Mouse (Mus musculus): ENCODE data around the gene Cd24a. TPM values are rescaled to one million over a fixed set of nuclear protein-coding genes. Genes with fewer than 3 reads are reported as not detected.

The Cd24a gene
- total and polyA plus RNA-seq, 3 experiments: 5.0 to 36.4 (median 19.7) TPM

- peaks cover 4% of the 10 kb centered on the region for H3K4me1 ChIP-seq (ENCODE audit: control insufficient read depth, insufficient read depth, low read length)
- H3K27me3 ChIP-seq (ENCODE audit: control insufficient read depth, insufficient read depth, low read length): no peaks in the 10 kb centered on the region
- intact Hi-C loops (cut with DNase I): loop anchor here (1.0 kb wide), 2 partner anchors 61 to 361 kb away; partner anchors contain the start of genes Qrsl1 and Rtn4ip1
- peaks cover 3% of the 10 kb centered on the region; the same call in 1 of the 2 replicates for H3K36me3 ChIP-seq (ENCODE audit: control insufficient read depth, insufficient read depth, low read length)
- H3K27ac ChIP-seq: peak within 1 kb of the TSS; percentile 93
- peak within 1 kb of the TSS; percentile 97 for H3K9ac ChIP-seq (ENCODE audit: low read depth, low read length)
- 1% methylated on average over 51 of the region's 56 CpGs for WGBS
- TF ChIP-seq EP300 (IDR thresholded peaks at IDR 0.05; ENCODE audit: insufficient read depth, low read depth, low read length): peak; percentile 85; the same call in 1 of the 2 replicates
- peak; percentile 90 for TF ChIP-seq CTCF (IDR thresholded peaks at IDR 0.05)
- peak; percentile 69 for TF ChIP-seq POLR2A (IDR thresholded peaks at IDR 0.05; ENCODE audit: insufficient read depth, low read depth, low read length)
- peak; percentile 97 to 98 for DNase-seq
- H3K4me3 ChIP-seq: peak within 1 kb of the TSS; percentile 75
- H3K79me2 ChIP-seq (replicated peaks; ENCODE audit: control insufficient read depth, insufficient read depth, low read length): no peaks in the 10 kb centered on the region; the same call in 1 of the 2 replicates
Measured at GRCm38 (mm10) chr10:43540442-43541152, 37.5 kb upstream of the Cd24a start, which contains the start of gene 1700021F05Rik. TSS of gene 1700021F05Rik (minus strand) at chr10:43540994.

- Histone ChIP-seq H3K4me1 (ENCODE audit: control insufficient read depth, insufficient read depth, low read length) (peaks cover 4% of the 10 kb centered on the region), H3K27ac (no peak overlapping the region), H3K79me2 (replicated peaks; ENCODE audit: control insufficient read depth, insufficient read depth, low read length) (no peaks in the 10 kb centered on the region; the same call in 1 of the 2 replicates), H3K9ac (ENCODE audit: low read depth, low read length) (no peak overlapping the region), H3K4me3 (peak overlapping the region; percentile 2; the same call in 1 of the 2 replicates), H3K27me3 (ENCODE audit: control insufficient read depth, insufficient read depth, low read length) (no peaks in the 10 kb centered on the region), H3K36me3 (ENCODE audit: control insufficient read depth, insufficient read depth, low read length) (peaks cover 3% of the 10 kb centered on the region; the same call in 1 of the 2 replicates)
- DNase-seq: no peak
- WGBS: 35% methylated on average over 8 of the region's 8 CpGs
- intact Hi-C loops (cut with DNase I): no loop called here
- TF ChIP-seq CTCF (IDR thresholded peaks at IDR 0.05) (peak; percentile 42), POLR2A (IDR thresholded peaks at IDR 0.05; ENCODE audit: insufficient read depth, low read depth, low read length) (no peak)
Measured at GRCm38 (mm10) chr10:43541153-43541544, 36.9 kb upstream of the Cd24a start.

DNA sequence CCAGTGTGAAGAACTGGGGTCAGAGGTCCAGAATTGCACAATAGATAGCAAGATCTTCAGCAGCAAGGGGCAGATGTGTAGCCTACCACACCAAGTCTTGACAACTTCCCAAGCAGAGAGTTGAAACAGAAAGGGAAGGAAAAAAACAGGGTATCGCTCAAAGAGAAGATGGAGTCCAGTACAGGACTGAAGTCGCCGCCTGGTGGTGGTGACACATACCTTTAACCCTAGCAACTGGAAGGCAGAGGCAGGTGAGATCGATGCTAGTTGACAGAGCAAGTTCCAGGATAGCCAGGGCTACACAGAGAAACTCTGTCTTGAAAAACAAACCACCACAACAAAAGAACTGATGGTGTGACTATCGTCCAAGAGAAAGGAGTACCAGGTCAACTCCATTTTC, 28.7 kb upstream of the Cd24a start:
- TF ChIP-seq EP300 (IDR thresholded peaks at IDR 0.05; ENCODE audit: insufficient read depth, low read depth, low read length) (no peak), CTCF (IDR thresholded peaks at IDR 0.05) (peak; percentile 27; the same call in 1 of the 2 replicates), POLR2A (IDR thresholded peaks at IDR 0.05; ENCODE audit: insufficient read depth, low read depth, low read length) (no peak)
- Histone ChIP-seq H3K27ac (no peak overlapping the region), H3K9ac (ENCODE audit: low read depth, low read length) (no peak overlapping the region), H3K4me3 (no peak overlapping the region), H3K36me3 (ENCODE audit: control insufficient read depth, insufficient read depth, low read length) (no peaks in the 10 kb centered on the region), H3K27me3 (ENCODE audit: control insufficient read depth, insufficient read depth, low read length) (no peaks in the 10 kb centered on the region), H3K4me1 (ENCODE audit: control insufficient read depth, insufficient read depth, low read length) (no peaks in the 10 kb centered on the region), H3K79me2 (replicated peaks; ENCODE audit: control insufficient read depth, insufficient read depth, low read length) (no peaks in the 10 kb centered on the region)
- no peak for DNase-seq
- intact Hi-C loops (cut with DNase I): no loop called here
- 54% methylated on average over 5 of the region's 5 CpGs for WGBS

DNA sequence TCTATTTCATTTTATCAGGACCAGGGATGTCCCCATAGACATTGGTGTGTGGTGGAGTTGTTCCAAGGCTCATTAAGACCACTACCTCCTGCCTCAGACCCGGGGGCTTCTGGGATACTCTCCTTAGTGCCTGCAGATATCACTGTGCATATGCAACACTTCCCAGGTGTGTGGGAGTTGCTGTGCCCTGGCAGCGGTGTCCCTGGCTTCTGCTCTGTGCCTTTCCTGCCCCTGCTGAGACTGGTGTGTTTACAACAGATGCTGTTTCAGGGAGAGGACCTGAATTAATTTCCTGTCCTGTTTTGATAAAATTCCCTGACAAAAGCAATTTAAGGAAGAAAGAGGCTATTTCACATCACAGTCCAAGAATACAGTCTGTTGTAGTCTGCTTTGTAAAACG, 27.2 kb upstream of the Cd24a start:
- 19% methylated on average over 3 of the region's 3 CpGs for WGBS
- Histone ChIP-seq H3K79me2 (replicated peaks; ENCODE audit: control insufficient read depth, insufficient read depth, low read length) (no peaks in the 10 kb centered on the region), H3K4me1 (ENCODE audit: control insufficient read depth, insufficient read depth, low read length) (no peaks in the 10 kb centered on the region), H3K27me3 (ENCODE audit: control insufficient read depth, insufficient read depth, low read length) (no peaks in the 10 kb centered on the region), H3K36me3 (ENCODE audit: control insufficient read depth, insufficient read depth, low read length) (no peaks in the 10 kb centered on the region), H3K9ac (ENCODE audit: low read depth, low read length) (no peak overlapping the region), H3K27ac (no peak overlapping the region), H3K4me3 (no peak overlapping the region)
- DNase-seq: no peak
- TF ChIP-seq POLR2A (IDR thresholded peaks at IDR 0.05; ENCODE audit: insufficient read depth, low read depth, low read length) (no peak), CTCF (IDR thresholded peaks at IDR 0.05) (no peak), EP300 (IDR thresholded peaks at IDR 0.05; ENCODE audit: insufficient read depth, low read depth, low read length) (no peak)
- intact Hi-C loops (cut with DNase I): no loop called here

- Histone ChIP-seq H3K9ac (ENCODE audit: low read depth, low read length) (no peak overlapping the region), H3K4me3 (no peak overlapping the region), H3K4me1 (ENCODE audit: control insufficient read depth, insufficient read depth, low read length) (no peaks in the 10 kb centered on the region), H3K36me3 (ENCODE audit: control insufficient read depth, insufficient read depth, low read length) (no peaks in the 10 kb centered on the region), H3K27ac (no peak overlapping the region), H3K27me3 (ENCODE audit: control insufficient read depth, insufficient read depth, low read length) (no peaks in the 10 kb centered on the region), H3K79me2 (replicated peaks; ENCODE audit: control insufficient read depth, insufficient read depth, low read length) (no peaks in the 10 kb centered on the region)
- intact Hi-C loops (cut with DNase I): no loop called here
- no peak for DNase-seq
- TF ChIP-seq EP300 (IDR thresholded peaks at IDR 0.05; ENCODE audit: insufficient read depth, low read depth, low read length) (no peak), POLR2A (IDR thresholded peaks at IDR 0.05; ENCODE audit: insufficient read depth, low read depth, low read length) (no peak), CTCF (IDR thresholded peaks at IDR 0.05) (no peak)
- WGBS: 46% methylated on average over 3 of the region's 3 CpGs
Measured at GRCm38 (mm10) chr10:43551388-43551787, 26.7 kb upstream of the Cd24a start.

DNA sequence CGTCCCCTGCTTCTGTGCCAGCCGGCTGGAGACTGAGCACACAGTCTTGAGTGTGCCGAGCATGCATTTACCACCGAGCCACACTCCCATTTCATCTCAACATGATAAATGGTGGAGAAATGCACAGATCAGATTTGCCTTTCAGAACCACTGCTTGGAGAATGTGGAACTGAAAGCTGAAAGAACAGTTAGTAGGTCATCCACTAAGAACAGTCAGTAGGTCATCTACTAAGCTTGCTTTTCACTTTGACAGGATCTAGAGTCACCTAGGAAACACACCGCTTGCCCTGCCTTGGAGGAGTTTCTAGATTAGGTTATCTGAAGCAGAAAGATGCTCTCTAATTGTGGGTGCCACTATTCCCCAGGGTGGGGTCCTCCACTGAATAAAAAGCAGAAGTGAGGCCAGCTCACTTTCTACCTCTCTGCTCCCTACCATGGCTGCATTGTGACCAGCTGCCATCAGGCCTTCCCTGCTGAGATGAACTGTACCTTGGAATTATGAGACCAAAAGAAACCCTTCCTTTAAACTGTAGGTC, 20.4 kb upstream of the Cd24a start:
- H3K27me3 ChIP-seq (ENCODE audit: control insufficient read depth, insufficient read depth, low read length): no peaks in the 10 kb centered on the region

More for the DNA sequence above, 20.4 kb upstream of the Cd24a start:
- Histone ChIP-seq H3K27ac (no peak overlapping the region), H3K9ac (ENCODE audit: low read depth, low read length) (no peak overlapping the region), H3K36me3 (ENCODE audit: control insufficient read depth, insufficient read depth, low read length) (no peaks in the 10 kb centered on the region), H3K4me3 (no peak overlapping the region), H3K4me1 (ENCODE audit: control insufficient read depth, insufficient read depth, low read length) (no peaks in the 10 kb centered on the region), H3K79me2 (replicated peaks; ENCODE audit: control insufficient read depth, insufficient read depth, low read length) (no peaks in the 10 kb centered on the region)
- DNase-seq: no peak
- intact Hi-C loops (cut with DNase I): no loop called here
- no peak for TF ChIP-seq CTCF (IDR thresholded peaks at IDR 0.05)
- no peak for TF ChIP-seq POLR2A (IDR thresholded peaks at IDR 0.05; ENCODE audit: insufficient read depth, low read depth, low read length)
- no peak for TF ChIP-seq EP300 (IDR thresholded peaks at IDR 0.05; ENCODE audit: insufficient read depth, low read depth, low read length)
- WGBS: 78% methylated on average over 5 of the region's 5 CpGs
